Mouse (Mus musculus): ENCODE data around the gene Trpv1. TPM values are rescaled to one million over a fixed set of nuclear protein-coding genes. Genes with fewer than 3 reads are reported as not detected.

Trpv1 gene
- total RNA-seq (2022): not detected

GRCm38 (mm10) chr11:73233992-73234391 lies at the start of gene Trpv1:
Gene Trpv1, plus strand, starts transcription at chr11:73234292.
- DNase-seq (ENCODE audit: low spot score in 2 of 2): no peak

GRCm38 (mm10) chr11:73185872-73186615 lies 48.0 kb upstream of the Trpv1 start:
- no peak for DNase-seq (ENCODE audit: low spot score in 2 of 2)

GRCm38 (mm10) chr11:73187231-73187630 lies 46.9 kb upstream of the Trpv1 start:
- DNase-seq (ENCODE audit: low spot score in 2 of 2): no peak

- no peak for DNase-seq (ENCODE audit: low spot score in 2 of 2)
These were observed 41.0 kb upstream of the Trpv1 start for GRCm38 (mm10) chr11:73193047-73193446.

- DNase-seq (ENCODE audit: low spot score in 2 of 2): no peak
These were observed 39.6 kb upstream of the Trpv1 start for GRCm38 (mm10) chr11:73194444-73194843.

- DNase-seq (ENCODE audit: low spot score in 2 of 2): no peak
These were observed 35.9 kb upstream of the Trpv1 start for GRCm38 (mm10) chr11:73198190-73198589.

GRCm38 (mm10) chr11:73198603-73199229 lies 35.4 kb upstream of the Trpv1 start, which contains the start of gene Ctns:
Gene Ctns, minus strand, starts transcription at chr11:73199042.
- peak; percentile 87 to 89 for DNase-seq (ENCODE audit: low spot score in 2 of 2)

GRCm38 (mm10) chr11:73199230-73199712 lies 34.8 kb upstream of the Trpv1 start, which contains the start of gene Shpk:
Gene Shpk, plus strand, starts transcription at chr11:73199460.
- peak; percentile 95 to 96 for DNase-seq (ENCODE audit: low spot score in 2 of 2)

- no peak for DNase-seq (ENCODE audit: low spot score in 2 of 2)
These were observed 34.2 kb upstream of the Trpv1 start for GRCm38 (mm10) chr11:73199879-73200278.

GRCm38 (mm10) chr11:73201021-73201420 lies 33.1 kb upstream of the Trpv1 start:
- no peak for DNase-seq (ENCODE audit: low spot score in 2 of 2)

GRCm38 (mm10) chr11:73201597-73201996 lies 32.5 kb upstream of the Trpv1 start:
- DNase-seq (ENCODE audit: low spot score in 2 of 2): no peak

- DNase-seq (ENCODE audit: low spot score in 2 of 2): no peak
These were observed 30.2 kb upstream of the Trpv1 start for GRCm38 (mm10) chr11:73203895-73204294.

- no peak for DNase-seq (ENCODE audit: low spot score in 2 of 2)
These were observed 28.9 kb upstream of the Trpv1 start for GRCm38 (mm10) chr11:73205194-73205593.

GRCm38 (mm10) chr11:73207621-73208020 lies 26.5 kb upstream of the Trpv1 start:
- no peak for DNase-seq (ENCODE audit: low spot score in 2 of 2)

- DNase-seq (ENCODE audit: low spot score in 2 of 2): no peak
These were observed 20.1 kb upstream of the Trpv1 start for GRCm38 (mm10) chr11:73213956-73214355.

- DNase-seq (ENCODE audit: low spot score in 2 of 2): no peak
These were observed 14.4 kb upstream of the Trpv1 start for GRCm38 (mm10) chr11:73219671-73220070.

GRCm38 (mm10) chr11:73220651-73221050 lies 13.4 kb upstream of the Trpv1 start:
- DNase-seq (ENCODE audit: low spot score in 2 of 2): no peak

GRCm38 (mm10) chr11:73222846-73223245 lies 11.2 kb upstream of the Trpv1 start:
- DNase-seq (ENCODE audit: low spot score in 2 of 2): no peak

GRCm38 (mm10) chr11:73223966-73224365 lies 10.1 kb upstream of the Trpv1 start:
- no peak for DNase-seq (ENCODE audit: low spot score in 2 of 2)

GRCm38 (mm10) chr11:73225856-73226255 lies 8.2 kb upstream of the Trpv1 start:
- DNase-seq (ENCODE audit: low spot score in 2 of 2): no peak

- no peak for DNase-seq (ENCODE audit: low spot score in 2 of 2)
These were observed 5.2 kb upstream of the Trpv1 start for GRCm38 (mm10) chr11:73228881-73229280.

GRCm38 (mm10) chr11:73230081-73230480 lies 4.0 kb upstream of the Trpv1 start:
- no peak for DNase-seq (ENCODE audit: low spot score in 2 of 2)

- DNase-seq (ENCODE audit: low spot score in 2 of 2): no peak
These were observed 1.6 kb upstream of the Trpv1 start for GRCm38 (mm10) chr11:73232513-73232912.
